Mouse (Mus musculus) heart, postnatal 0 days (tissue): ENCODE data around the gene Sebox.

Source experiments
- CTCF ChIP-seq: IDR thresholded peaks from 2 replicates; pipeline ENCODE4 v1.5.1; 2016; ENCODE audit warnings: antibody characterized with exemption, control low read depth, low read depth
- EP300 ChIP-seq: IDR thresholded peaks from 2 replicates; pipeline ENCODE4 v1.6.1; 2016; ENCODE audit warnings: antibody characterized with exemption, low read depth

- TF ChIP-seq EP300 (no peak), CTCF (peak; percentile 26)
These were observed 41.3 kb downstream of the Sebox start for GRCm38 (mm10) chr11:78544449-78545111.
